Mouse (Mus musculus) midbrain, embryonic 10.5 days (tissue): ENCODE measurements around the gene Nmnat2. TPM values are rescaled to one million over a fixed set of nuclear protein-coding genes. Genes with fewer than 3 reads are reported as not detected.

Experiments
- DNase-seq: peaks from one replicate; pipeline ENCODE4 v3.0.0-alpha.2; 2017; ENCODE audit warnings: low spot score
- H3K27ac ChIP-seq: fragments of 300-500 bp; sonication (generic); replicated peaks from 2 replicates; pipeline ENCODE4 v1.5.1; 2016; ENCODE audit warnings: mild to moderate bottlenecking
- H3K27me3 ChIP-seq: fragments of 300-500 bp; sonication (generic); 2 replicates; pipeline ENCODE4 v1.6.1; 2016; ENCODE audit warnings: low read depth, mild to moderate bottlenecking; ENCODE audit not compliant: poor library complexity, severe bottlenecking
- H3K36me3 ChIP-seq: fragments of 300-500 bp; sonication (generic); 2 replicates; pipeline ENCODE4 v1.6.1; 2016; ENCODE audit warnings: mild to moderate bottlenecking, moderate library complexity
- H3K4me1 ChIP-seq: fragments of 300-500 bp; sonication (generic); 2 replicates; pipeline ENCODE4 v1.6.1; 2016
- H3K4me3 ChIP-seq: fragments of 300-500 bp; sonication (generic); 2 replicates; pipeline ENCODE4 v1.5.1; 2016; ENCODE audit warnings: mild to moderate bottlenecking, moderate library complexity
- H3K9me3 ChIP-seq: fragments of 300-500 bp; sonication (generic); replicated peaks from 2 replicates; pipeline ENCODE4 v1.6.1; 2016; ENCODE audit warnings: mild to moderate bottlenecking
- WGBS: fragments of 180-500 bp; shearing (Covaris S2); methylation state at CpG from one replicate; pipeline ENCODE4 v1.1.7; 2016; 5-methylcytosine and 5-hydroxymethylcytosine counted together
- polyA plus RNA-seq: library from polyadenylated mRNA; unstranded; fragments of >200 nt; fragmentation: Nextera tagmentation; extraction: Ambion mirVana; gene quantifications from 2 replicates; pipeline ENCODE4 v1.2.1, GENCODE M21; 2016

Nmnat2 gene
- 10.5 and 10.7 TPM in 2 replicates for polyA plus RNA-seq

- Histone ChIP-seq H3K4me1 (peaks cover 20% of the 10 kb centered on the region), H3K36me3 (no peaks in the 10 kb centered on the region), H3K27me3 (peaks cover 49% of the 10 kb centered on the region), H3K9me3 (no peaks in the 10 kb centered on the region), H3K4me3 (peak within 1 kb of the TSS; percentile 68), H3K27ac (peak within 1 kb of the TSS; percentile 64)
- DNase-seq: peak; percentile 58
- WGBS: under 1% methylated on average over 42 of the region's 42 CpGs
These were observed at the start of gene Nmnat2 for GRCm38 (mm10) chr1:152954821-152955523. TSS of gene Nmnat2 (plus strand) at chr1:152954993.

- Histone ChIP-seq H3K27me3 (no peaks in the 10 kb centered on the region), H3K4me3 (no peak overlapping the region), H3K27ac (no peak overlapping the region), H3K4me1 (no peaks in the 10 kb centered on the region), H3K36me3 (no peaks in the 10 kb centered on the region), H3K9me3 (no peaks in the 10 kb centered on the region)
- WGBS: 86% methylated on average over 6 of the region's 6 CpGs
- DNase-seq: no peak
These were observed 41.0 kb upstream of the Nmnat2 start for GRCm38 (mm10) chr1:152913483-152914460.

- no peaks in the 10 kb centered on the region for H3K27me3 ChIP-seq
- no peaks in the 10 kb centered on the region for H3K36me3 ChIP-seq
- no peak overlapping the region for H3K27ac ChIP-seq
- H3K9me3 ChIP-seq: no peaks in the 10 kb centered on the region
- 17% methylated on average over 5 of the region's 5 CpGs for WGBS
- no peaks in the 10 kb centered on the region for H3K4me1 ChIP-seq
- no peak overlapping the region for H3K4me3 ChIP-seq
- DNase-seq: no peak
These were observed 39.0 kb upstream of the Nmnat2 start for GRCm38 (mm10) chr1:152915766-152916165.

- no peak overlapping the region for H3K27ac ChIP-seq
- no peaks in the 10 kb centered on the region for H3K27me3 ChIP-seq
- 87% methylated on average over 5 of the region's 5 CpGs for WGBS
- H3K4me1 ChIP-seq: no peaks in the 10 kb centered on the region
- H3K36me3 ChIP-seq: no peaks in the 10 kb centered on the region
- no peak for DNase-seq
- no peaks in the 10 kb centered on the region for H3K9me3 ChIP-seq
- no peak overlapping the region for H3K4me3 ChIP-seq
These were observed 37.9 kb upstream of the Nmnat2 start for GRCm38 (mm10) chr1:152916936-152917335.

- H3K27me3 ChIP-seq: no peaks in the 10 kb centered on the region
- no peak overlapping the region for H3K4me3 ChIP-seq
- no peaks in the 10 kb centered on the region for H3K36me3 ChIP-seq
- H3K4me1 ChIP-seq: no peaks in the 10 kb centered on the region
- no peak overlapping the region for H3K27ac ChIP-seq
- 73% methylated on average over 4 of the region's 4 CpGs for WGBS
- no peaks in the 10 kb centered on the region for H3K9me3 ChIP-seq
- DNase-seq: no peak
These were observed 37.2 kb upstream of the Nmnat2 start for GRCm38 (mm10) chr1:152917626-152918025.

GRCm38 (mm10) chr1:152921786-152922185 lies 33.0 kb upstream of the Nmnat2 start:
- WGBS: 85% methylated on average over 3 of the region's 3 CpGs
- Histone ChIP-seq H3K27me3 (no peaks in the 10 kb centered on the region), H3K9me3 (no peaks in the 10 kb centered on the region), H3K4me1 (no peaks in the 10 kb centered on the region), H3K36me3 (no peaks in the 10 kb centered on the region), H3K27ac (no peak overlapping the region), H3K4me3 (no peak overlapping the region)
- DNase-seq: no peak

- no peak for DNase-seq
- Histone ChIP-seq H3K27me3 (no peaks in the 10 kb centered on the region), H3K4me1 (0 out of 2 replicates have a peak, but pooled peaks cover 6% of the 10 kb centered on the region), H3K9me3 (no peaks in the 10 kb centered on the region), H3K36me3 (no peaks in the 10 kb centered on the region), H3K27ac (no peak overlapping the region), H3K4me3 (no peak overlapping the region)
- WGBS: 57% methylated on average over 11 of the region's 11 CpGs
These were observed 20.8 kb upstream of the Nmnat2 start for GRCm38 (mm10) chr1:152933962-152934361.

GRCm38 (mm10) chr1:152935476-152935875 lies 19.3 kb upstream of the Nmnat2 start:
- WGBS: 69% methylated on average over 6 of the region's 6 CpGs
- DNase-seq: no peak
- Histone ChIP-seq H3K4me3 (no peak overlapping the region), H3K36me3 (no peaks in the 10 kb centered on the region), H3K4me1 (0 out of 2 replicates have a peak, but pooled peaks cover 6% of the 10 kb centered on the region), H3K27ac (no peak overlapping the region), H3K27me3 (no peaks in the 10 kb centered on the region), H3K9me3 (no peaks in the 10 kb centered on the region)

GRCm38 (mm10) chr1:152936365-152936764 lies 18.4 kb upstream of the Nmnat2 start:
- Histone ChIP-seq H3K4me1 (0 out of 2 replicates have a peak, but pooled peaks cover 6% of the 10 kb centered on the region), H3K9me3 (no peaks in the 10 kb centered on the region), H3K27me3 (no peaks in the 10 kb centered on the region), H3K27ac (no peak overlapping the region), H3K4me3 (no peak overlapping the region), H3K36me3 (no peaks in the 10 kb centered on the region)
- WGBS: 84% methylated on average over 5 of the region's 5 CpGs
- DNase-seq: no peak

- Histone ChIP-seq H3K27me3 (no peaks in the 10 kb centered on the region), H3K4me1 (no peaks in the 10 kb centered on the region), H3K27ac (no peak overlapping the region), H3K9me3 (no peaks in the 10 kb centered on the region), H3K4me3 (no peak overlapping the region), H3K36me3 (no peaks in the 10 kb centered on the region)
- DNase-seq: no peak
- WGBS: 42% methylated on average over 4 of the region's 4 CpGs
These were observed 11.8 kb upstream of the Nmnat2 start for GRCm38 (mm10) chr1:152942977-152943376.

GRCm38 (mm10) chr1:152954167-152954566 lies 626 bp upstream of the Nmnat2 start:
- Histone ChIP-seq H3K9me3 (no peaks in the 10 kb centered on the region), H3K36me3 (no peaks in the 10 kb centered on the region), H3K4me3 (no peak overlapping the region), H3K4me1 (peaks cover 20% of the 10 kb centered on the region), H3K27ac (no peak overlapping the region), H3K27me3 (peaks cover 49% of the 10 kb centered on the region)
- no peak for DNase-seq
- WGBS: 83% methylated on average over 5 of the region's 5 CpGs

GRCm38 (mm10) chr1:152955564-152956211 lies 895 bp downstream of the Nmnat2 start:
- H3K4me3 ChIP-seq: peak overlapping the region; percentile 68
- H3K36me3 ChIP-seq: no peaks in the 10 kb centered on the region
- peaks cover 20% of the 10 kb centered on the region for H3K4me1 ChIP-seq
- peaks cover 49% of the 10 kb centered on the region for H3K27me3 ChIP-seq
- peak; percentile 43 for DNase-seq
- H3K27ac ChIP-seq: 0 out of 2 replicates have a peak overlapping the region, but pooled peaks have one; percentile 64
- WGBS: 2% methylated on average over 40 of the region's 40 CpGs
- no peaks in the 10 kb centered on the region for H3K9me3 ChIP-seq
